Mouse (Mus musculus) spleen, adult 2 months (tissue): ENCODE measurements around the gene Hs6st3. TPM values are rescaled to one million over a fixed set of nuclear protein-coding genes. Genes with fewer than 3 reads are reported as not detected.

Source experiments
- DNase-seq, 2 experiments: peaks; one replicate each; pipeline versions ENCODE4 v3.0.0 to v3.0.0-alpha.2; 2012 to 2021; ENCODE audit warnings: low spot score in 2 of 2, low read depth in 1 of 2
- H3K27ac ChIP-seq: fragments of 200-500 bp; 2 replicates; pipeline ENCODE4 v1.5.1; 2012; ENCODE audit warnings: low read length, inconsistent platforms; ENCODE audit not compliant: insufficient read depth
- H3K27me3 ChIP-seq: fragments of 200-500 bp; 2 replicates; pipeline ENCODE4 v1.6.1; 2012; ENCODE audit warnings: mild to moderate bottlenecking, moderate library complexity, low read length, inconsistent platforms; ENCODE audit not compliant: control insufficient read depth, insufficient read depth
- H3K36me3 ChIP-seq: fragments of 200-500 bp; 2 replicates; pipeline ENCODE4 v1.6.1; 2012; ENCODE audit warnings: mild to moderate bottlenecking, low read length, inconsistent platforms; ENCODE audit not compliant: control insufficient read depth, insufficient read depth
- H3K4me1 ChIP-seq: fragments of 200-500 bp; 2 replicates; pipeline ENCODE4 v1.6.1; 2011; ENCODE audit warnings: inconsistent platforms; ENCODE audit not compliant: control insufficient read depth, insufficient read depth, insufficient read length
- H3K4me3 ChIP-seq: fragments of 200-500 bp; 2 replicates; pipeline ENCODE4 v1.5.1; 2011; ENCODE audit warnings: mild to moderate bottlenecking, inconsistent platforms; ENCODE audit not compliant: insufficient read depth, insufficient read length; ENCODE audit errors: extremely low read depth
- CTCF ChIP-seq: fragments of 200-500 bp; IDR thresholded peaks from 2 replicates; pipeline ENCODE4 v1.5.1; 2011; ENCODE audit warnings: mild to moderate bottlenecking, inconsistent platforms; ENCODE audit not compliant: insufficient read depth, insufficient read length, insufficient replicate concordance; ENCODE audit errors: extremely low read depth
- POLR2A ChIP-seq: fragments of 200-500 bp; IDR thresholded peaks from 2 replicates; pipeline ENCODE4 v1.6.1; 2011; ENCODE audit warnings: low read depth, low read length, inconsistent platforms
- WGBS: fragments of 180-500 bp; shearing (Covaris S2); methylation state at CpG from one replicate; pipeline ENCODE4 v1.1.7; 2018; 5-methylcytosine and 5-hydroxymethylcytosine counted together
- polyA plus RNA-seq: library from polyadenylated mRNA; depleted of rRNA; stranded (reverse); fragments of >200 nt; gene quantifications from 2 replicates; pipeline ENCODE4 v1.2.3, GENCODE M21; 2012

The Hs6st3 gene
- polyA plus RNA-seq, 1 experiment = not detected

DNA sequence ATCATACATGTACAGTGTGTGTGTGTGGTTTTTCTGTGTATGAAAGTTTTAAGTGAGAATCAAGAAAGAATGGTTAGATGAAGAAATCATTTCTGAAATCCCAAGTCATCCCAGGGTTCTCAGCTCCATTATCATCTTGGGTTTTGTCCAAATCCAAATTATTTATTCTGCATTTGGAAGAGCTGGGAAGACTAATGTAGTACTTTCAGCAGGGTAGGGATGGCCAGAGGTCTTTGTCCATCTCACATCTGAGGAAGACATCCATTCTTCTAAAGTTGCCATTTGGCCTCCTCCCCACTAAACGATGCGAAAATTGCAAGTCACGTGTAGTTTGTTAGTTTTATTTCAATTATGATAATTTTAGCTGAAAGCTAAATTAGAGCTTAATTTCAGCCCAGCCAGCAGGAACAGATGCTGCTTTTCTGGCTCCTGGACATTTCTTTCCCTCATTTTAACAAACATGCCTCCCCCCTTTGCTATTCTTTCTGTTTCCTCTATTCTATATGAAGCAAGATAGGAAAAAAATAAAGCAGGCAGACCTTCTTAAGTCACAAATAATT lies 229.8 kb downstream of the Hs6st3 start:
- no peak for DNase-seq
- Histone ChIP-seq H3K4me1 (no peaks in the 10 kb centered on the region), H3K36me3 (no peaks in the 10 kb centered on the region), H3K4me3 (no peak overlapping the region), H3K27ac (no peak overlapping the region), H3K27me3 (no peaks in the 10 kb centered on the region)
- WGBS = 86% methylated on average over 3 of the region's 3 CpGs
- TF ChIP-seq CTCF = no peak
- no peak for TF ChIP-seq POLR2A

DNA sequence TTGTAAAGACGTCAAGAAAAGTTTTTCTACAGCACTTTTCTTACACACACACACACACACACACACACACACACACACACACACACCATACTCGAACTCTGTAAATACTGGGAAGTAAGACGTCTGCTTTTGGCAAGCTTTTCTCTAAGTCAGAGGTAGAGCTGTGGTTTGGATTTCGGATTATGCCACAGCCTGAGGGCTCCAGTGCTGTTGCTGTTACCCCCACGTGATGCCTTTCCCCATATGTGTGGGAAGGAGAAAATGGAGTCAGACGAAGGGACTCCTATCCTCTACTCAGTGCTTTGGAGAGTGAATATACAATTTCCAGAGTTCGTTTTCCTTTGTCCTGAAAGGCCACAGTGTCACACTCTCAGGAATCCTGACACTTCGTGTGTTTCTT lies 231.1 kb downstream of the Hs6st3 start:
- Histone ChIP-seq H3K4me3 (no peak overlapping the region), H3K4me1 (no peaks in the 10 kb centered on the region), H3K27me3 (no peaks in the 10 kb centered on the region), H3K27ac (no peak overlapping the region), H3K36me3 (no peaks in the 10 kb centered on the region)
- WGBS = 73% methylated on average over 8 of the region's 8 CpGs
- TF ChIP-seq POLR2A (no peak), CTCF (no peak)
- no peak for DNase-seq

DNA sequence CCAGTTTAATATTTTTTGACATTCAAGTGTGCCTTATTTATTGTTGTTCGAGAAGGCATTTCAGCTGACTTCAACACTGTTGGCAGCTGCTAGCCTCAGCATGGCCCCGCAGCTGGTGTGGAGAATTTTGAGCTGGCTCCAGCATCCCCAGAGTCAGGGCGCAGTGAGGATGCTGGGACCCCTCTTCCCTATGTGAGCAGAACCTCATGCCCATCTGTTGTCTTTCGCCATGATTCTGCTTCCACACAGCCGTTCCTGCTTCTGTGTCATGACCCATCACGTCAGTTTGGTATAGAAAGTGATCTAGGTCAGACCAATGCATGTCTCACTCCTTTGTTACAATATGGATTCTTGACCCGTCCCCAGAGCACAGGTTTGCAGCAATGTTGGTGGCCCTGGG lies 231.9 kb downstream of the Hs6st3 start:
- H3K4me1 ChIP-seq = no peaks in the 10 kb centered on the region
- H3K4me3 ChIP-seq = no peak overlapping the region
- H3K27ac ChIP-seq = no peak overlapping the region
- no peaks in the 10 kb centered on the region for H3K27me3 ChIP-seq
- WGBS = 88% methylated on average over 7 of the region's 7 CpGs
- H3K36me3 ChIP-seq = no peaks in the 10 kb centered on the region
- DNase-seq = no peak
- no peak for TF ChIP-seq CTCF
- TF ChIP-seq POLR2A = no peak

DNA sequence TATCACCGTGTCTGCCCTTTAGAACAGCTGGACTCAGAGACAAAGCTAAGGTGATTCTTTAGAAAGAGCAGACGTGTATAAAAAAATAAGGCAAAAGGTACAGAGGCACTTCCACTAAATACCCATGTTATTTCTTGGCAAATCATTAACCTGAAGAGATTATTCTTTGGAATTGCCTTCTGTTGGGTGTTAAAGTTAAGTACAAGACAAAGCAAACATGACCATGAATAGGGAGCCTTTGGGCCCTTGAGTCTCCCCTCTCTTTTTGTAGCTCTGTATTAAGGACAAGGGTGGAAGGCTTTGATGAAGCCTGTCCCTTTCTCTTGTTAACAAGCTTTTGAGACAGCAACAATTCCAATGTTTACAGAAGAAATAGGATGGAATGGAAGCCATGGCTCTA lies 241.2 kb downstream of the Hs6st3 start:
- DNase-seq = no peak
- 84% methylated on average over 2 of the region's 2 CpGs for WGBS

DNA sequence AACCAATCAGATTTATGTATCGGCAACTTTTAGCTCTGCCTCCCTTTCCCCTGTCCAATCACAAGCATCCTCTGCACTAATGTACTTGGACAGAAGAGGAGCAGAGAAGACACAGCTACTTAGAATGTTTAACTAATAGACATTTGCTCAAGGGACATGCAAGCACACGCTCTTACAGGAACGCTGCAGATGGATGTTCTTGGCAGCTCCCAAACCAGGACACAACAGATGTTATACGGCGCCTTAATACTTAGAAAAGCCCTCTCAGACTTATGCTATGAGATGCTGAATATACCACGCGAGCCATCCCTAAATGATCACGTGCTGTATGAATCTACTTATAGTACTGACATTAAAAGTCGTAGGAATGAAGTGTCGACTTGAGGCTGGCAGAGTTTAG lies 263.5 kb downstream of the Hs6st3 start:
- WGBS = 90% methylated on average over 10 of the region's 10 CpGs
- no peaks in the 10 kb centered on the region for H3K36me3 ChIP-seq
- no peak for DNase-seq
- no peaks in the 10 kb centered on the region for H3K4me1 ChIP-seq
- no peaks in the 10 kb centered on the region for H3K27me3 ChIP-seq
- no peak overlapping the region for H3K27ac ChIP-seq
- H3K4me3 ChIP-seq = no peak overlapping the region
- TF ChIP-seq CTCF = no peak
- TF ChIP-seq POLR2A = no peak

More for the DNA sequence above, 241.2 kb downstream of the Hs6st3 start:
- Histone ChIP-seq H3K4me1 (no peaks in the 10 kb centered on the region), H3K27me3 (no peaks in the 10 kb centered on the region), H3K4me3 (no peak overlapping the region), H3K36me3 (no peaks in the 10 kb centered on the region), H3K27ac (no peak overlapping the region)
- TF ChIP-seq POLR2A = no peak
- no peak for TF ChIP-seq CTCF

DNA sequence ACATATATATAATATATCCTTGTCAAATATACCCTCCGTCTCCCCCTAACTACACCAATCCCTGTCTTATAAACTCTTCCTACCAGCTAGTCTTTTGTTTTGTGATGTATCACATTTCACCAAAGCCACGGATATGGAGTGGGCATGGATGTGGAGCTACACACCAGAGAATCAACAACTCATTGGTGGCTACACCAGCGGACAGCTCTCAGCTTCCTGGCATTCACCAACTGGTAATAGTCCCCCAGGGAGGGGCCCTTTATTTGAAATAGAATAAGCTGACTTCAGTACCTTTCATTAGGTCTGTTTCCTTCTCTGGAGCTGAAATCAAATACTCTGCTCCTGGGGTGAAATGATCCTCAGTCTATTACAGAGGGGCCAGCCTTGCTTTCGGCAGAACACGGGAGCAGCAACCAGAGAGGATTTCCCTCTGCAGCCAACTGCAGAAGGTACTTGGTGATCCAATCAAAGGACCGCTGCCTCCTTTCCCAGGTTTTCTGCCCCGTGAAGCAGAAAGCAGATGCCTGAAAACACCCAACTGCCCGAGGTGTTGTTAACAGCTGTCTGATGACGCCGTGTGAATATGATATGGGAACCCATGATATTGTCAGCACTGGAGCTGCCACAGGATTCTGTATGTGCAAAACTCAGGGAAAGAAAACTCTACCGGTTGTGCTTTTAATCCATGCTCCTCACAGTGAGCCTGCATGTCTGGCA lies 271.4 kb downstream of the Hs6st3 start:
- Histone ChIP-seq H3K27me3 (no peaks in the 10 kb centered on the region), H3K36me3 (no peaks in the 10 kb centered on the region), H3K4me1 (no peaks in the 10 kb centered on the region), H3K27ac (no peak overlapping the region), H3K4me3 (no peak overlapping the region)
- 81% methylated on average over 11 of the region's 11 CpGs for WGBS
- no peak for DNase-seq
- TF ChIP-seq POLR2A = no peak
- no peak for TF ChIP-seq CTCF

DNA sequence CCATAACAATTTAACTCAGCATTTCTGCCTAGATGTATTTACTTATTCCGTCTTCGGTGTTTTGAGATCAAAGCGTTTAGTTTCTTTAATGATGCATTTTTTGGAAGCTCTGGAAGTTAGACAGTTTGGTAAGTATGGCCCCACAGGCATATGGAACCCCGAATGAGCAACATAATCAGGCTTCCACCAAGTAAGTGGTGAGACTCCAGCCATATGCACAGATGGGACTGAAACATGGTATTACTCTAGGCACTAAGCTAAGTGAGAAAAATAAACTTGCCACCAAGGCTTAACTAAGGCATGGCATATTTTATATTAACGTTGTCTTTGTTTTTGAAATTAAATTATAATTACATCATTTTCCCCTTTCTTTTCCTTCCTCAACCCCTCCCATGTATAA lies 284.8 kb downstream of the Hs6st3 start:
- Histone ChIP-seq H3K27me3 (no peaks in the 10 kb centered on the region), H3K4me3 (no peak overlapping the region), H3K27ac (no peak overlapping the region), H3K36me3 (no peaks in the 10 kb centered on the region), H3K4me1 (no peaks in the 10 kb centered on the region)
- TF ChIP-seq POLR2A = no peak
- no peak for TF ChIP-seq CTCF
- WGBS = 86% methylated on average over 5 of the region's 5 CpGs
- DNase-seq = no peak
